Mouse (Mus musculus) G1E (cell line): ENCODE measurements around the gene Syne3. TPM values are rescaled to one million over a fixed set of nuclear protein-coding genes. Genes with fewer than 3 reads are reported as not detected.

Experiments
- ATAC-seq: 2 replicates; pipeline ENCODE4 v1.8.0; 2016; ENCODE audit warnings: mild to moderate bottlenecking; ENCODE audit not compliant: insufficient number of reproducible peaks, poor library complexity, low FRiP score, severe bottlenecking; ENCODE audit errors: extremely low read depth
- DNase-seq: peaks from one replicate; pipeline ENCODE4 v3.0.0; 2012; ENCODE audit warnings: low spot score
- H3K27me3 ChIP-seq: 2 replicates; pipeline ENCODE4 v1.6.1; 2012; ENCODE audit warnings: mild to moderate bottlenecking, low read length, inconsistent platforms; ENCODE audit not compliant: insufficient read depth
- H3K36me3 ChIP-seq: replicated peaks from 2 replicates; pipeline ENCODE3; 2012; ENCODE audit warnings: mild to moderate bottlenecking, inconsistent platforms
- H3K4me1 ChIP-seq: 2 replicates; pipeline ENCODE4 v1.6.1; 2012; ENCODE audit warnings: low read depth, low read length, inconsistent platforms, mixed read lengths; ENCODE audit not compliant: insufficient read depth
- H3K4me3 ChIP-seq: 2 replicates; pipeline ENCODE4 v1.5.1; 2012; ENCODE audit warnings: low read depth, mild to moderate bottlenecking, inconsistent platforms, low read length, moderate library complexity, mixed read lengths
- H3K9me3 ChIP-seq: replicated peaks from 2 replicates; pipeline ENCODE4 v1.6.1; 2012; ENCODE audit warnings: inconsistent platforms
- CTCF ChIP-seq: IDR thresholded peaks from 2 replicates; pipeline ENCODE4 v1.5.1; 2012; ENCODE audit warnings: low read depth, low read length, inconsistent platforms, mixed read lengths
- GATA1 ChIP-seq: IDR thresholded peaks from 2 replicates; pipeline ENCODE4 v1.6.1; 2012; ENCODE audit warnings: borderline replicate concordance, low read length, inconsistent platforms, mixed read lengths
- GATA2 ChIP-seq: IDR thresholded peaks from 2 replicates; pipeline ENCODE4 v1.6.1; 2012; ENCODE audit warnings: low read depth, low read length, inconsistent platforms, borderline replicate concordance
- POLR2AphosphoS5 ChIP-seq: IDR thresholded peaks from 2 replicates; pipeline ENCODE4 v1.6.1; 2012; ENCODE audit warnings: low read depth, low read length, inconsistent platforms; ENCODE audit not compliant: insufficient replicate concordance
- TAL1 ChIP-seq: conservative IDR thresholded peaks from 2 replicates; pipeline ENCODE4 v1.6.1; 2012; ENCODE audit warnings: low read depth, low read length, inconsistent platforms, mixed read lengths
- polyA plus RNA-seq: library from polyadenylated mRNA; stranded (reverse); fragments of >175 nt; gene quantifications from 2 replicates; pipeline ENCODE4 v1.2.3, GENCODE M21; 2012
- total RNA-seq, 2 experiments: library from RNA; stranded (forward) in 1 of 2; stranded (reverse) in 1 of 2; fragments of 200-1000 nt in 1 of 2; fragments of >200 nt in 1 of 2; fragmentation: Nextera tagmentation in 1 of 2; gene quantifications; 2 replicates each; pipeline ENCODE4 v1.2.3; 2014 to 2017

Syne3 gene
- total and polyA plus RNA-seq, 3 experiments = 21.7 to 31.1 (median 27.9) TPM

DNA sequence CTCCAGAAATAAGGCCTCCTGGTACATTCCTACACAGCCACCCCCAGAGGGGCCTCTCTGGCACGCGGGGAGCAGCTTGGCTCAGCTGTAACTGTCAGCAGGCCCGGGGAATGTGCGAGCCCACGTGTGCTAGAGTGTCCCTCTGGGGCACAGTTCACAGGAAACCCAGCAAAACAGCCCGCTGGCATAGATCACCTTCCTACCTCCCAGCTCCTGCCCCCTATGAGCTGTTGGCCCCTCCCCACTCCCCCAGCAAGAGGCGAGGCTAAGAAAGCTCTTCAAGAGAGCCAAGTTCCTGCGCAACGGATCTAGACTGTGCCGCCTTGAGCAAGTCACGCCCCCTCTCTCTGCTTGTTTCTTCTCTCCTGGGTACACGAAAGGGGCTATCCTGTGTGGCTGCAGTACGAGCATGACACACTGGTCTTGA lies 844 bp downstream of the Syne3 start:
- DNase-seq (peak; percentile 72), ATAC-seq (peak; percentile 54)
- Histone ChIP-seq H3K4me3 (peak overlapping the region; percentile 78), H3K27me3 (no peaks in the 10 kb centered on the region), H3K36me3 (peaks cover 41% of the 10 kb centered on the region), H3K4me1 (peaks cover 93% of the 10 kb centered on the region), H3K9me3 (no peaks in the 10 kb centered on the region)
- TF ChIP-seq CTCF = no peak
- TF ChIP-seq GATA2 = no peak
- TF ChIP-seq TAL1 = no peak
- no peak for TF ChIP-seq POLR2AphosphoS5
- TF ChIP-seq GATA1 = no peak

DNA sequence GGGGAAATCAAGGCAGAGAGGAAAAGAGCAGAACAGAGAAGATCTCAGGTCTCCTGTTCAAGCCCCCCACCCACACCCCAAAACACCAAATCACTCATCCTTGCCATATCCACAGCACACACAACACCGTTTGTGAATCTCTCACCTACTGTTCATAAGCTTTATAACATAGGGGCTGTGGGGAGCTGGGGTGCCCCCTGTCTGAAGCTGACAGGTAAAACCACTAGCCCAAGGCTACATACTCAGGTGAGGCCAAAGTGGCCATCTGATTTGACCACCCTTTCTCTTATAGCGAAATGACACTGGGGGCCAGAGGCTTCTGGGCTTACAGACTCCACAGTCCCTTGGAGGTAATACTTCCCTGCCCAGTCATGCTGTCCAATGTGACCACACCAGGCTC lies 1.5 kb downstream of the Syne3 start:
- peak overlapping the region; percentile 78 for H3K4me3 ChIP-seq
- peaks cover 93% of the 10 kb centered on the region for H3K4me1 ChIP-seq
- peaks cover 47% of the 10 kb centered on the region for H3K36me3 ChIP-seq
- TF ChIP-seq TAL1 = no peak
- no peak for TF ChIP-seq CTCF
- TF ChIP-seq GATA2 = no peak
- no peak for TF ChIP-seq GATA1
- no peak for TF ChIP-seq POLR2AphosphoS5
- H3K9me3 ChIP-seq = no peaks in the 10 kb centered on the region
- DNase-seq = no peak
- H3K27me3 ChIP-seq = no peaks in the 10 kb centered on the region
- no peak for ATAC-seq

DNA sequence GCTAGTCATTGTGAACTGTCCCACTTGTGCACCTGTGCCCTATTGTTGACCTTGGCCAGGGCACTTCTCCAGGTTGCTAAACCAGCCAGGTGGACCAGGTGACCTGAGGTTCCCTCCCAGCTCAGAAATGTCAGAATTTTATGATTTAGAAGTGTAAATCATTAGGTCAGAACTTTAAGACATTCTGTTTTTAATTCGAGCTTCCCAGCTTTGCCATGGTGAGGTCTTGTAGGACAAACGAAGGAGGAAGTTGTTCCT lies 4.0 kb downstream of the Syne3 start:
- Histone ChIP-seq H3K4me3 (0 out of 2 replicates have a peak overlapping the region, but pooled peaks have one; percentile 7), H3K4me1 (peaks cover 95% of the 10 kb centered on the region), H3K36me3 (peaks cover 70% of the 10 kb centered on the region), H3K9me3 (no peaks in the 10 kb centered on the region), H3K27me3 (no peaks in the 10 kb centered on the region)
- ATAC-seq (no peak), DNase-seq (no peak)
- no peak for TF ChIP-seq GATA2
- TF ChIP-seq TAL1 = no peak
- TF ChIP-seq GATA1 = no peak
- TF ChIP-seq POLR2AphosphoS5 = no peak
- no peak for TF ChIP-seq CTCF

DNA sequence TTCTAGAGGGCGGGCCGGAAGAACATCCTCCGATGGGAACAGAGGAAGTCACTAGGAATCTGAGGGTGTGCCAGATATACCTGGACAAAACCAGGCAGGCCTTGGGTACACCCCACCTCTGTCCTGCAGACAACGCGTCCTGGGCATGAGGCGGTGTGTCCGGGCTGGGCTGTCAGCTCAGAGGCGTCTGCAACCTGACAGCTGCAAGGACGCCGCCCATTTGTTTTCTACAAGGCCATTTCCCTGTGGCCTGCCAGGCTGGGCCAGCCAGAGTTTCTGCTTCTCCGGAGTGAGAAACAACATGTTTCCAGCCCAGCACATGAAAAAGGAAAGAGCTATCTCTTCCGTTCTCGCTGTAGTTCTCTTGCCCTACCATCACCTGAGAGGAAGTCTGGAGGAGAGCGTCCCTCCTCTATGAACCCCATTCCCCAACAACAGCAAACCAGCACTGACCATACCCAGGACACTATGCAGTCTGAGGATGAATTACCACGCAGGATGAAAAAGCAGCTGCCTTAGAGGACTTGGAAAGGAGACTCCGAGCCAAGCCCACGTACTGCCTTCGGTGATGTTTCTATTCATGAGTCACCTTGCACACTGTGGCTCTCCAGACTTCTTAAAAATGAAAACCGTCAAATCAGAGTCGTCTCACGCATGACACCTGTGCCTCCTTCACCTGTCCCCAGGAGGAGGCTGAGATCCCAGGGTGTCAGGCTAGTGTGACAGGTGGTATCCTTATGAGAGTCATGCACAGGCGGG lies 4.5 kb downstream of the Syne3 start:
- TF ChIP-seq TAL1 = no peak
- TF ChIP-seq GATA1 = no peak
- no peak for TF ChIP-seq GATA2
- TF ChIP-seq CTCF = no peak
- TF ChIP-seq POLR2AphosphoS5 = no peak
- DNase-seq (no peak), ATAC-seq (no peak)
- H3K27me3 ChIP-seq = no peaks in the 10 kb centered on the region
- no peaks in the 10 kb centered on the region for H3K9me3 ChIP-seq
- peak overlapping the region; percentile 17; the same call in 1 of the 2 replicates for H3K4me3 ChIP-seq
- peaks cover 95% of the 10 kb centered on the region for H3K4me1 ChIP-seq
- peaks cover 75% of the 10 kb centered on the region for H3K36me3 ChIP-seq

DNA sequence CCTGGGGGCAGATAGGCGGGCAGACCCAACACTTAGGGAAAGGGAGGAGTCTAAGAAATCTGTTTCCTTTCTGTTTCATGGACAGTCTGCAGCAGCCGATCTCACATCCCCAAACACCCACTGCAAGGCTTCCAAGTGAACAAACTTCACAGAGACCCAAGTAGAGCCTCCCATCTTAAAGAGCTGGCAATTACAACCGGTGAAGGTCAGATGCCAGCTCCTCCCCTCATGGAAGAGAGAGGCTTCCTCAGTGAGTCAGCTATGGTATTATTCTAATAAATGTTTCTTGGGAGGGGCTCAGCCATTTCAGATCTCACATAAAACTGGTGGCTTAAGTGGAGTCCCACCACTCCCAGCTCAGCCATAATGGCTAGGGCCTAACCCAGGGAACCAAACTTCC lies 5.9 kb downstream of the Syne3 start:
- TF ChIP-seq GATA2 = no peak
- no peak for TF ChIP-seq TAL1
- no peak for TF ChIP-seq CTCF
- TF ChIP-seq GATA1 = no peak
- no peak for TF ChIP-seq POLR2AphosphoS5
- H3K4me3 ChIP-seq = no peak overlapping the region
- peaks cover 99% of the 10 kb centered on the region for H3K4me1 ChIP-seq
- H3K27me3 ChIP-seq = no peaks in the 10 kb centered on the region
- DNase-seq (no peak), ATAC-seq (no peak)
- H3K9me3 ChIP-seq = no peaks in the 10 kb centered on the region
- H3K36me3 ChIP-seq = peaks cover 86% of the 10 kb centered on the region

DNA sequence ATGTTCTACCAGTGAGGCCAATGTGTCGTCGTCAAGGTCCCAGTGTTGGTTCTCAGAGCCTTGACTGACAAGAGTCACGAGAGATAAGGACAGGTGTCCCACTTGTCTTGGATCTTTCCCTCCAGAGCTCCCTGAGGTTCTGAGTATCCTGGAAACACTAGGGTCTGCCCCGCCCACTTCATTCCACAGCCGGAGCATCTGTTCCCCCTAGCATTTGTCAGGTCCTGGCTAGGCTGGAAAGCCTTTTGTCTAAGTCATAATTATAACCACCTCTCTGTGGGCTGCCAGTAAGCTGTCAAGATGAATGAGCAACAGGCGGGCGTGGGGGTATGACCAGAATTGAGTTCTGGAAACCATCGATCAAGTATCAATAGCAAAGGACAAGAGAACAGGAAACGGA lies 6.5 kb downstream of the Syne3 start:
- TF ChIP-seq GATA1 (no peak), GATA2 (no peak), CTCF (no peak), TAL1 (no peak), POLR2AphosphoS5 (no peak)
- no peak for ATAC-seq
- Histone ChIP-seq H3K4me1 (peaks cover 98% of the 10 kb centered on the region), H3K9me3 (no peaks in the 10 kb centered on the region), H3K4me3 (no peak overlapping the region), H3K36me3 (peaks cover 86% of the 10 kb centered on the region), H3K27me3 (no peaks in the 10 kb centered on the region)
- DNase-seq = no peak
